Mouse (Mus musculus) frontal cortex, adult (tissue): ENCODE measurements at regions not wholly inside any gene's neighbourhood (a gene's known extent, or its start where the extent isn't known, plus 50 kb on each side); places are given as distances from the start of the nearest gene placed in this dataset.

Experiments
- ATAC-seq: cut with Nextera tagmentation; 2 replicates; pipeline ENCODE4 v1.9.2; 2017; ENCODE audit warnings: mild to moderate bottlenecking, moderate library complexity, mixed read lengths; ENCODE audit not compliant: low TSS enrichment

- no peak for ATAC-seq
Measured at GRCm38 (mm10) chr4:78494117-78494516, 282.4 kb upstream of the Ptprd start.

GRCm38 (mm10) chr4:78466591-78466990 lies 254.8 kb upstream of the Ptprd start:
- ATAC-seq: peak; percentile 86

GRCm38 (mm10) chr4:78456284-78456683 lies 244.5 kb upstream of the Ptprd start:
- ATAC-seq: no peak

GRCm38 (mm10) chr4:78417153-78417552 lies 205.4 kb upstream of the Ptprd start:
- no peak for ATAC-seq

GRCm38 (mm10) chr4:78389406-78389805 lies 177.6 kb upstream of the Ptprd start:
- ATAC-seq: no peak

GRCm38 (mm10) chr4:78355162-78355561 lies 143.4 kb upstream of the Ptprd start:
- ATAC-seq: no peak

- ATAC-seq: peak; percentile 92
Measured at GRCm38 (mm10) chr4:78335777-78336176, 124.0 kb upstream of the Ptprd start.

GRCm38 (mm10) chr4:78288506-78288905 lies 76.7 kb upstream of the Ptprd start:
- peak; percentile 100 for ATAC-seq
